Mouse (Mus musculus) small intestine, adult 2 months (tissue): ENCODE results near the gene Olfr539. TPM values are rescaled to one million over a fixed set of nuclear protein-coding genes. Genes with fewer than 3 reads are reported as not detected.
"Not testable (repeated sequence)": the region's sequence is repeated elsewhere in the genome, so short reads cannot be mapped to it uniquely, and the experiment has no call there.

Experiments used
- H3K27ac ChIP-seq: fragments of 200-500 bp; 2 replicates; pipeline ENCODE4 v1.5.1; 2012; ENCODE audit warnings: low read depth, low read length, control low read depth, inconsistent platforms; ENCODE audit not compliant: insufficient read depth
- H3K27me3 ChIP-seq: fragments of 200-500 bp; 2 replicates; pipeline ENCODE4 v1.6.1; 2012; ENCODE audit warnings: mild to moderate bottlenecking, moderate library complexity, low read length, inconsistent platforms; ENCODE audit not compliant: control insufficient read depth, insufficient read depth
- H3K36me3 ChIP-seq: fragments of 200-500 bp; 2 replicates; pipeline ENCODE4 v1.6.1; 2012; ENCODE audit warnings: mild to moderate bottlenecking, low read length, control low read depth, inconsistent platforms; ENCODE audit not compliant: control insufficient read depth, insufficient read depth
- H3K4me1 ChIP-seq: fragments of 200-500 bp; 2 replicates; pipeline ENCODE4 v1.6.1; 2012; ENCODE audit warnings: low read length, inconsistent platforms, mixed read lengths; ENCODE audit not compliant: control insufficient read depth, insufficient read depth, insufficient read length
- H3K4me3 ChIP-seq: fragments of 200-500 bp; 2 replicates; pipeline ENCODE4 v1.5.1; 2012; ENCODE audit warnings: low read depth, mild to moderate bottlenecking, control low read depth, inconsistent platforms, low read length, moderate library complexity
- CTCF ChIP-seq: fragments of 200-500 bp; IDR thresholded peaks from 2 replicates; pipeline ENCODE4 v1.5.1; 2012; ENCODE audit warnings: low read depth, mild to moderate bottlenecking, control low read depth, inconsistent platforms, low read length, moderate library complexity, mixed read lengths; ENCODE audit not compliant: insufficient replicate concordance, insufficient read length; ENCODE audit errors: extremely low read depth
- POLR2A ChIP-seq: fragments of 200-500 bp; IDR thresholded peaks from 2 replicates; pipeline ENCODE4 v1.6.1; 2012; ENCODE audit warnings: low read depth, mild to moderate bottlenecking, control low read depth, inconsistent platforms, low read length, moderate library complexity
- WGBS: fragments of 180-500 bp; shearing (Covaris S2); methylation state at CpG from one replicate; pipeline ENCODE4 v1.1.7; 2018; 5-methylcytosine and 5-hydroxymethylcytosine counted together
- polyA plus RNA-seq: library from polyadenylated mRNA; depleted of rRNA; stranded (reverse); fragments of >200 nt; gene quantifications from 2 replicates; pipeline ENCODE4 v1.2.3, GENCODE M21; 2012; rRNA removed

Gene Olfr539
- not detected in 2 replicates for polyA plus RNA-seq

DNA sequence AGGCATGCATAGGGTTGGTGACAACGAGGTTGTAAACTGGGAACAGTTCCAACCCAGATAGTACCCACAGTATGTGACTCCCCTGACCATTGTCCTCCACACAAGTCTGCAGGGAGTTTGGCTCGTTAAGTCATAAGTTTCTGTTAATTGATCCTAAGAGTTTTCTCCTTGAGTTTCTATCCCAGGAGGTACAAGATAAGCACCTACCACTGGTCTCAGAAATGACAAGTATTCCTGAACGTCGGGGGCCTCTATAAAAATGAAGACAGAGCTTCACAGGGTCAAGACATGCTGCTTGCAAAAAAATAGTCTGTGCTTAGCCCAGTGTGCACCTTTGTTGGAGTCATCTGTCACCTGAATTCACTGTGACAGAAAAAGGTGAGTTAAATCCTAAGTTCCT lies at the start of gene Olfr539:
Gene Olfr539 (plus strand): TSS at position 301 of the 400 bp plus-strand sequence.
- H3K36me3 ChIP-seq = no peaks in the 10 kb centered on the region
- WGBS = 53% methylated on average over 4 of the region's 4 CpGs
- TF ChIP-seq CTCF = no peak
- no peak for TF ChIP-seq POLR2A
- H3K4me1 ChIP-seq = no peaks in the 10 kb centered on the region
- no peak within 1 kb of the TSS for H3K27ac ChIP-seq
- H3K4me3 ChIP-seq = no peak within 1 kb of the TSS
- H3K27me3 ChIP-seq = no peaks in the 10 kb centered on the region

DNA sequence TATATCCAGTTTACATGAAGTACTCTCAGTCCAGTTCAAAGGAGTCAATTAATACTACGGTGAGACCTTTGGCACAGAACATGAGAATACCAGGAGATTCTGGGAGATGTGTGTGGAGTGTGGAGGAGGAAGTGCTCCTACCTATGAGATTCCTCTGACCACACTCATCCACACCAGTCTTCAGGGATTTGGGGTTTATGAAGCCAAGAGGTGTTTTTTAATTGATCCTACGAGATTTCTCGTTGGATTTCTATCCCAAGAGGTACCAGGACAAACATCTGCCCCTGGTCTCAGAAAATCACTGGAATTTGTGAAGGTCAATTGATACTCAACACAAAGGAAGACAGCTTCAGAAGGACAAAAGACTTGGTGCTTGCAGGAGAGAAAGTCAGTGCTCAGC lies 31.1 kb upstream of the Olfr539 start, which contains the start of gene Olfr61:
Gene Olfr61 (plus strand): TSS at position 301 of the 400 bp plus-strand sequence.
- H3K36me3 ChIP-seq, H3K4me3 ChIP-seq, H3K27ac ChIP-seq, H3K27me3 ChIP-seq, H3K4me1 ChIP-seq: not testable (repeated sequence)
- 91% methylated on average over 3 of the region's 3 CpGs for WGBS

DNA sequence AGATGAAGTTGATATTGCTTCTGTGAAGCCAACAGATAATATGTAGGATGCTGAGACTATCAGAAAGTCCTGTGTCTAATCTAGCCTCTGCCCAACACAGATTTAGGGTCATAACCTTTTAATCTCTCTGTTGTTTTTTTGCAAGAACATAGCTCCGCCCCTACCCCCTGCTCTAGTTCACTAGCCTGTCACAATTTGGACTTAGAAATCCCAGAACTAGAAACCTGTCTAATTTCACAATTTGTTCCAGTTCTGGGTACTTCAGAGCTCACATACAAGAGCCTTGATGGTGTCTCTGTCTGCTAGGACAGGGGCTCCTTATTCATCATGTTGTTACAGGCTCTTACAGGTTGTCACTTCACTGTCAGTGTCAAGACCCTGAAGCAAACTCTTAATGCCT lies 29.2 kb upstream of the Olfr539 start:
- 78% methylated on average over 1 of the region's 1 CpGs for WGBS
- H3K27me3 ChIP-seq = no peaks in the 10 kb centered on the region
- H3K4me1 ChIP-seq = no peaks in the 10 kb centered on the region
- H3K4me3 ChIP-seq = no peak overlapping the region
- no peak overlapping the region for H3K27ac ChIP-seq
- H3K36me3 ChIP-seq = no peaks in the 10 kb centered on the region
- TF ChIP-seq POLR2A (no peak), CTCF (no peak)

DNA sequence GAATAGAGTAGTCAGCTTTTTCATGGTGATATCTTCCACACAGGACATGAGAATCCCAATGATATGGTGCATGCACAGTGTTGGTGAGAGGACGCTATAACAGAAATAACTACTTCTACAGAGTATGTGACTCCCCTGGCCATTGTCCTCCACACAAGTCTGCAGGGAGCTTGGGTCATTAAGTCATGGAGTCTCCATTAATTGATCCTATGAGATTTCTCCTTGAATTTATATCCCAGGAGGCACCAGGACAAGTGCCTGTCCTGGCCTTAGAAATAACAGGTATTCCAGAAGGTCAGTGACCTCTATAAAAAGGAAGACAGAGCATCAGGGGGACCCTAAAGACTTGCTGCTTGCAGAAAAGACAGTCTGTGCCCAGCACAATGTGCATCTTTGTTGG lies 13.6 kb upstream of the Olfr539 start, which contains the start of gene Olfr53:
Gene Olfr53 (plus strand): TSS at position 301 of the 400 bp plus-strand sequence.
- 85% methylated on average over 1 of the region's 1 CpGs for WGBS
- no peaks in the 10 kb centered on the region for H3K27me3 ChIP-seq
- H3K27ac ChIP-seq = no peak within 1 kb of the TSS
- no peaks in the 10 kb centered on the region for H3K4me1 ChIP-seq
- H3K4me3 ChIP-seq = no peak within 1 kb of the TSS
- no peak for TF ChIP-seq CTCF
- no peaks in the 10 kb centered on the region for H3K36me3 ChIP-seq

DNA sequence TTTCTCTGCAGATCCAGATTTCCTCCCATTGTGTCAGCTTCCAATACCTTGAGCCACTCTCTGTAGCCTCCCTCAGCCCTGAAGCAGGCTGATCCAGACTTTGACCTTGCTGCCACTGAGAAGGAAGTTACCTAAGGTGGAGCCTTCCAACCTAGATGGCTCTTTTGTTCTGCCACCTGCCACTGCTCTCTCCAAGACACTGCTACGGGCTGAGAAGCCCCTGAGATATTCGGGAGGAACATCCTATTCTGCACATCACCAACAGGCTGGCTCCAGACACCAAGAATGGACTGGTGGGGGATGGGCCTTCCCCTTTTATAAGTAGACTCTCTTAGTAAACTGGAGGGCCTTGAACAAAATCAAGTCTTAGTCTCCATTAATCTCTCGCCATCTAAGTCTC lies 11.0 kb downstream of the Olfr539 start:
- not testable (repeated sequence) for H3K27me3 ChIP-seq, H3K4me1 ChIP-seq, H3K27ac ChIP-seq, H3K4me3 ChIP-seq, H3K36me3 ChIP-seq
- WGBS = 63% methylated on average over 3 of the region's 3 CpGs

DNA sequence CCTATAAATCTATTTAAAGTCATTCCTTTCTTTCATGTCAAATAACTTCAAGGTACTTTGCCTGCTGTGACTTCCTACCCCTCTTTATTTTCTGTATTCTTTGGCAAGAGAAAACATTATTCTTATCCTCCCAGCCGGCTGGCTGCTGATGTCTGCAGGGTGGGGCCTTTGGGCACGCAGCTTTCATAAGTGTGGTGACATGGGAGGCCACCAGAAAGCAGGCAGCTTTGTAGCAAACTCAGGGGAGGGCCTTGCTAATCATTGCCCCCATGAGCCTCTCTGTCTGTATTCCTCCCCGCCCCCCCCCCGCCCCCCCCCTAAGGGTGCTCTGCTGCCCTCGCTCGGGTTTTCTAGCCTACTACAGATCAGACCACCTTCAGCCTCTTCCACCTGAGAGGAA lies 16.1 kb downstream of the Olfr539 start:
- 4% methylated on average over 6 of the region's 6 CpGs for WGBS
- H3K4me3 ChIP-seq = no peak overlapping the region
- TF ChIP-seq CTCF (no peak), POLR2A (no peak)

DNA sequence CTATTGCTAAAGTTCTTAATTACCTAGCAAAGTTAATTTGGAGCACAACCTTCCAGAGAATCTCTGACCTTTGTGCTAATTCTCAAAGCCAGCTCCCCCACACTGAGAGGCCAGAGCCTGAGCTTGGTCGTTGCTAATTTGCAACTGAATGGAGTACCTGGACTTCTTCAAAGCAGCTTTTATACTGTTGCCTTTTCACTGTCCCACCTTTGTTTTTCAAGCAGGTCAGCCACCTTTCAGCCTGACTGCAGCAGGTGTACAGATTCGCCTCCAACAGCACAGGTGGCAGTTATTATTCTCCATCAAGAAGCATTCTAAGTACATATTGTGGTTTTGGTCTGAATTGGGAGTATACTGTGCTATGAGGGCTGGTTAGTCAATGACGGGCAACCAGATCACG lies 19.9 kb downstream of the Olfr539 start:
- WGBS = 74% methylated on average over 4 of the region's 4 CpGs
- not testable (repeated sequence) for H3K4me1 ChIP-seq, H3K27me3 ChIP-seq

More for the DNA sequence above, 16.1 kb downstream of the Olfr539 start:
- no peak overlapping the region for H3K27ac ChIP-seq
- peaks cover 3% of the 10 kb centered on the region for H3K4me1 ChIP-seq
- no peaks in the 10 kb centered on the region for H3K27me3 ChIP-seq
- H3K36me3 ChIP-seq = no peaks in the 10 kb centered on the region

DNA sequence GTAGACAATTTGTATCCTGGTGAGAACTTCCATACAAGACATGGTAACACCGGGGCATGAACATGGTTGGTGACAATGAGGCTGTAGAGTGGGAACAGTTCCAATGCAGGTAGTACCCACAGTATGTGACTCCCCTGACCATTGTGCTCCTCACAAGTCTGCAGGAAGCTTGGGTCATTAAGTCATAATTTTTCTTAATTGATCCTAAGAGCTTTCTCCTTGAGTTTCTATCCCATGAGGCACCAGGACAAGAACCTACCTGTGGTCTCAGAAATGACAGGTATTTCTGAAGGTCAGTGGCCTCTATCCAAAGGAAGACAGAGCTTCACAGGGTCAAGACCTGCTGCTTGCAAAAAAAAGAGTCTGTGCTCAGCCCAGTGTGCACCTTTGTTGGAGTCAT lies 21.9 kb downstream of the Olfr539 start, which contains the start of gene Olfr45:
Gene Olfr45 (plus strand): TSS at position 301 of the 400 bp plus-strand sequence.
- no peaks in the 10 kb centered on the region for H3K4me1 ChIP-seq
- no peak for TF ChIP-seq CTCF
- TF ChIP-seq POLR2A = no peak
- H3K4me3 ChIP-seq = no peak within 1 kb of the TSS
- 89% methylated on average over 1 of the region's 1 CpGs for WGBS
- H3K36me3 ChIP-seq = no peaks in the 10 kb centered on the region
- H3K27ac ChIP-seq = no peak within 1 kb of the TSS
- H3K27me3 ChIP-seq = no peaks in the 10 kb centered on the region

More for the DNA sequence above, 19.9 kb downstream of the Olfr539 start:
- not testable (repeated sequence) for H3K36me3 ChIP-seq, H3K4me3 ChIP-seq, H3K27ac ChIP-seq
